Mouse (Mus musculus): ENCODE results near the gene Arhgap22. TPM values are rescaled to one million over a fixed set of nuclear protein-coding genes. Genes with fewer than 3 reads are reported as not detected.

Gene Arhgap22
- total RNA-seq, 1 experiment, result 5.7 TPM

- Histone ChIP-seq H3K4me1 (ENCODE audit: control insufficient read depth in 2 of 2, insufficient read depth in 2 of 2, low read length in 2 of 2, poor library complexity in 1 of 2) (peaks cover 1 to 7% of the 10 kb centered on the region in 2 experiments; a peak in 1 of 4 replicates), H3K36me3 (ENCODE audit: control insufficient read depth, insufficient read depth, low read length, poor library complexity, severe bottlenecking) (no peaks in the 10 kb centered on the region), H3K9ac (ENCODE audit: insufficient read depth, low read depth, low read length, poor library complexity, severe bottlenecking) (no peak overlapping the region), H3K9me3 (ENCODE audit: control insufficient read depth, insufficient read depth, low read depth, low read length) (no peaks in the 10 kb centered on the region), H3K4me3 (ENCODE audit: insufficient read depth in 1 of 2, low read depth in 1 of 2, low read length in 2 of 2, poor library complexity in 1 of 2, severe bottlenecking in 1 of 2) (no peak overlapping the region), H3K27ac (ENCODE audit: insufficient read depth, low read depth, low read length, poor library complexity, severe bottlenecking) (no peak overlapping the region)
- TF ChIP-seq ZNF384 (IDR thresholded peaks at IDR 0.05; ENCODE audit: low read depth, low read length) (no peak), HCFC1 (IDR thresholded peaks at IDR 0.05; ENCODE audit: borderline replicate concordance, insufficient read depth, low read length) (no peak), ZC3H11A (IDR thresholded peaks at IDR 0.05; ENCODE audit: borderline replicate concordance, low read depth, low read length) (no peak), CHD2 (IDR thresholded peaks at IDR 0.05; ENCODE audit: low read depth, low read length) (no peak), MAFK (IDR thresholded peaks at IDR 0.05; ENCODE audit: insufficient read depth, low read depth, low read length) (no peak)
- no peak for DNase-seq (ENCODE audit: low read depth, low spot score)
- in situ Hi-C loops (cut with MboI; ENCODE audit: low sequenced_read_pairs in 2 of 2, unreplicated experiment in 2 of 2), result loop anchor here in 1 of 2 experiments (5.0 kb wide), 1 partner anchor 88 kb away; no protein-coding TSS in a partner anchor
These were observed 922 bp downstream of the Arhgap22 start for GRCm38 (mm10) chr14:33214767-33215128.

GRCm38 (mm10) chr14:33215163-33215562 is 1.3 kb downstream of the Arhgap22 start:
- no peaks in the 10 kb centered on the region for H3K9me3 ChIP-seq (ENCODE audit: control insufficient read depth, insufficient read depth, low read depth, low read length)
- H3K27ac ChIP-seq (ENCODE audit: insufficient read depth, low read depth, low read length, poor library complexity, severe bottlenecking), result no peak overlapping the region
- in situ Hi-C loops (cut with MboI; ENCODE audit: low sequenced_read_pairs in 2 of 2, unreplicated experiment in 2 of 2), result loop anchor here in 1 of 2 experiments (5.0 kb wide), 1 partner anchor 87 kb away; no protein-coding TSS in a partner anchor
- no peak overlapping the region for H3K4me3 ChIP-seq (ENCODE audit: insufficient read depth in 1 of 2, low read depth in 1 of 2, low read length in 2 of 2, poor library complexity in 1 of 2, severe bottlenecking in 1 of 2)
- no peak overlapping the region for H3K9ac ChIP-seq (ENCODE audit: insufficient read depth, low read depth, low read length, poor library complexity, severe bottlenecking)
- TF ChIP-seq ZC3H11A (IDR thresholded peaks at IDR 0.05; ENCODE audit: borderline replicate concordance, low read depth, low read length), result no peak
- no peak for DNase-seq (ENCODE audit: low read depth, low spot score)
- no peaks in the 10 kb centered on the region for H3K36me3 ChIP-seq (ENCODE audit: control insufficient read depth, insufficient read depth, low read length, poor library complexity, severe bottlenecking)
- peaks cover 1 to 7% of the 10 kb centered on the region in 2 experiments; a peak in 1 of 4 replicates for H3K4me1 ChIP-seq (ENCODE audit: control insufficient read depth in 2 of 2, insufficient read depth in 2 of 2, low read length in 2 of 2, poor library complexity in 1 of 2)

GRCm38 (mm10) chr14:33216343-33217208 is 2.8 kb downstream of the Arhgap22 start:
- H3K9ac ChIP-seq (ENCODE audit: insufficient read depth, low read depth, low read length, poor library complexity, severe bottlenecking), result no peak overlapping the region
- no peaks in the 10 kb centered on the region for H3K36me3 ChIP-seq (ENCODE audit: control insufficient read depth, insufficient read depth, low read length, poor library complexity, severe bottlenecking)
- no peaks in the 10 kb centered on the region for H3K9me3 ChIP-seq (ENCODE audit: control insufficient read depth, insufficient read depth, low read depth, low read length)
- DNase-seq (ENCODE audit: low read depth, low spot score), result no peak
- TF ChIP-seq ZNF384 (IDR thresholded peaks at IDR 0.05; ENCODE audit: low read depth, low read length), result no peak
- no peak for TF ChIP-seq ZC3H11A (IDR thresholded peaks at IDR 0.05; ENCODE audit: borderline replicate concordance, low read depth, low read length)
- no peak for TF ChIP-seq MAFK (IDR thresholded peaks at IDR 0.05; ENCODE audit: insufficient read depth, low read depth, low read length)
- TF ChIP-seq CHD2 (IDR thresholded peaks at IDR 0.05; ENCODE audit: low read depth, low read length), result no peak
- TF ChIP-seq HCFC1 (IDR thresholded peaks at IDR 0.05; ENCODE audit: borderline replicate concordance, insufficient read depth, low read length), result no peak
- H3K4me1 ChIP-seq (ENCODE audit: control insufficient read depth in 2 of 2, insufficient read depth in 2 of 2, low read length in 2 of 2, poor library complexity in 1 of 2), result peaks cover 1 to 7% of the 10 kb centered on the region in 2 experiments; a peak in 1 of 4 replicates
- H3K27ac ChIP-seq (ENCODE audit: insufficient read depth, low read depth, low read length, poor library complexity, severe bottlenecking), result no peak overlapping the region
- in situ Hi-C loops (cut with MboI; ENCODE audit: low sequenced_read_pairs in 2 of 2, unreplicated experiment in 2 of 2), result loop anchor here in 1 of 2 experiments (5.0 kb wide), 1 partner anchor 86 kb away; no protein-coding TSS in a partner anchor
- H3K4me3 ChIP-seq (ENCODE audit: insufficient read depth in 1 of 2, low read depth in 1 of 2, low read length in 2 of 2, poor library complexity in 1 of 2, severe bottlenecking in 1 of 2), result no peak overlapping the region

- in situ Hi-C loops (cut with MboI; ENCODE audit: low sequenced_read_pairs in 2 of 2, unreplicated experiment in 2 of 2), result no loop called here
- Histone ChIP-seq H3K27ac (ENCODE audit: insufficient read depth, low read depth, low read length, poor library complexity, severe bottlenecking) (no peak overlapping the region), H3K4me1 (ENCODE audit: control insufficient read depth in 2 of 2, insufficient read depth in 2 of 2, low read length in 2 of 2, poor library complexity in 1 of 2) (no peaks in the 10 kb centered on the region), H3K9me3 (ENCODE audit: control insufficient read depth, insufficient read depth, low read depth, low read length) (no peaks in the 10 kb centered on the region), H3K4me3 (ENCODE audit: insufficient read depth in 1 of 2, low read depth in 1 of 2, low read length in 2 of 2, poor library complexity in 1 of 2, severe bottlenecking in 1 of 2) (no peak overlapping the region), H3K9ac (ENCODE audit: insufficient read depth, low read depth, low read length, poor library complexity, severe bottlenecking) (no peak overlapping the region), H3K36me3 (ENCODE audit: control insufficient read depth, insufficient read depth, low read length, poor library complexity, severe bottlenecking) (no peaks in the 10 kb centered on the region)
- no peak for TF ChIP-seq ZC3H11A (IDR thresholded peaks at IDR 0.05; ENCODE audit: borderline replicate concordance, low read depth, low read length)
- TF ChIP-seq CHD2 (IDR thresholded peaks at IDR 0.05; ENCODE audit: low read depth, low read length), result no peak
- TF ChIP-seq MAFK (IDR thresholded peaks at IDR 0.05; ENCODE audit: insufficient read depth, low read depth, low read length), result no peak
- no peak for TF ChIP-seq ZNF384 (IDR thresholded peaks at IDR 0.05; ENCODE audit: low read depth, low read length)
- TF ChIP-seq HCFC1 (IDR thresholded peaks at IDR 0.05; ENCODE audit: borderline replicate concordance, insufficient read depth, low read length), result no peak
- DNase-seq (ENCODE audit: low read depth, low spot score), result no peak
These were observed 11.4 kb downstream of the Arhgap22 start for GRCm38 (mm10) chr14:33225235-33225634.
